21 mouse cellular contexts compared by ENCODE assay signal in the genomic region with DNA sequence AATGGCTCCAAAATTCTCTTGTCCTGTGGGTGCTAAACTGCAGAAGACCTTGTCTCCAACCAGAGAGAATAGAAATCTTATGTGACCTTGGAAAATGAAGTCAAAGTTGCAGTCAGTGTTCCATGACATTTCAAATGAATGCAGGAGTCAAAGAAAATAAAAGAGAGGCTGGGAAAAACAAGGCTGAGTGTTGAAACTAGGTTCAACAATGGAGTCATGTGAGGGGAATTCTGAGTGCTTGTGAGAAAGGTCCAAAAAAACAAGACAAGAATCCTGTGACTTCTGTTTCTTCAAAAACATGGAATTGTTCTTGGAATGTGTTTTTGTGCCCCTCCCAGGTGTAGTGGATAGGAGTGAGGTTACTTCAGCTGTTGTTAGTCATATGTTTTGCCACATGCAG. TPM values are rescaled to one million over a fixed set of nuclear protein-coding genes. Genes with fewer than 3 reads are reported as not detected.
DNase-seq lines count a peak whose midpoint lies in the region; ATAC-seq and TF ChIP-seq lines count a peak whose summit lies in the region.
"Had no signal": no experiment of that assay in that cellular context is flagged by ENCODE, and none has a peak within 500 bp of the region (broad histone marks: within the 10 kb centered on the region; RNA-seq: fewer than 3 reads in every experiment).

No protein-coding gene starts in this region.

- TF ChIP-seq EP300 in lung, postnatal 0 days (IDR thresholded peaks at IDR 0.05), result peak; percentile 41; the same call in 1 of the 2 replicates

- H3K4me3 ChIP-seq in kidney, adult 2 months (ENCODE audit: insufficient read depth, low read depth, low read length), result no peak overlapping the region
- H3K4me3 ChIP-seq in kidney, embryonic 16.5 days (ENCODE audit: low read length), result no peak overlapping the region
- no peak overlapping the region for H3K4me3 ChIP-seq in lung, postnatal 0 days (ENCODE audit: low read depth, low read length)
- H3K4me3 ChIP-seq: embryonic facial prominence, embryonic 10.5 days; embryonic facial prominence, embryonic 12.5 days; forebrain, embryonic 10.5 days; forebrain, embryonic 12.5 days had no signal

- peak; percentile 18 for DNase-seq in kidney, adult 2 months
- peak; percentile 16 for DNase-seq in lung, postnatal 0 days (ENCODE audit: low spot score)
- no peak for DNase-seq in lung, postnatal 36 days
- DNase-seq in fibroblast of lung, adult 2 months (ENCODE audit: low read depth), result peak; percentile 21
- no peak for DNase-seq in right cerebral cortex, postnatal 4 days
- DNase-seq: adrenal gland, postnatal 10 days; adrenal gland, postnatal 25 days; cerebellum, adult 11-12 months; cerebellum, adult 2 months; cerebellum, adult 9-10 months; cerebellum, postnatal 10 days; cerebellum, postnatal 25 days had no signal

- peak overlapping the region; percentile 16; the same call in 1 of the 2 replicates for H3K27ac ChIP-seq in kidney, adult 2 months (ENCODE audit: insufficient read depth, low read depth, low read length)
- H3K27ac ChIP-seq in kidney, embryonic 16.5 days (ENCODE audit: low read length), result no peak overlapping the region
- H3K27ac ChIP-seq in lung, postnatal 0 days (ENCODE audit: low read length), result no peak overlapping the region
- H3K27ac ChIP-seq: embryonic facial prominence, embryonic 10.5 days; embryonic facial prominence, embryonic 12.5 days; forebrain, embryonic 10.5 days; forebrain, embryonic 12.5 days had no signal

- H3K9ac ChIP-seq in kidney, embryonic 16.5 days (replicated peaks; ENCODE audit: low read length), result no peak overlapping the region
- H3K9ac ChIP-seq in lung, postnatal 0 days (replicated peaks; ENCODE audit: low read depth), result no peak overlapping the region
- H3K9ac ChIP-seq: embryonic facial prominence, embryonic 12.5 days; forebrain, embryonic 12.5 days had no signal

- no peaks in the 10 kb centered on the region; the same call in 1 of the 2 replicates for H3K4me1 ChIP-seq in kidney, adult 2 months (ENCODE audit: control insufficient read depth, insufficient read depth, low read length)
- no peaks in the 10 kb centered on the region for H3K4me1 ChIP-seq in kidney, embryonic 16.5 days (ENCODE audit: insufficient read depth, low read length)
- H3K4me1 ChIP-seq in lung, postnatal 0 days (ENCODE audit: insufficient read depth, low read depth, low read length), result no peaks in the 10 kb centered on the region
- H3K4me1 ChIP-seq: embryonic facial prominence, embryonic 10.5 days; embryonic facial prominence, embryonic 12.5 days; forebrain, embryonic 12.5 days had no signal

- H3K36me3 ChIP-seq in kidney, adult 2 months (ENCODE audit: control insufficient read depth, insufficient read depth, low read length), result no peaks in the 10 kb centered on the region
- H3K36me3 ChIP-seq in kidney, embryonic 16.5 days (ENCODE audit: insufficient read depth, low read length), result no peaks in the 10 kb centered on the region
- no peaks in the 10 kb centered on the region for H3K36me3 ChIP-seq in lung, postnatal 0 days (ENCODE audit: insufficient read depth, low read length)
- H3K36me3 ChIP-seq: embryonic facial prominence, embryonic 10.5 days; embryonic facial prominence, embryonic 12.5 days; forebrain, embryonic 10.5 days; forebrain, embryonic 12.5 days had no signal

- no peaks in the 10 kb centered on the region for H3K9me3 ChIP-seq in kidney, embryonic 16.5 days (ENCODE audit: low read length)
- H3K9me3 ChIP-seq in lung, postnatal 0 days (ENCODE audit: low read length), result no peaks in the 10 kb centered on the region
- H3K9me3 ChIP-seq: embryonic facial prominence, embryonic 10.5 days; embryonic facial prominence, embryonic 12.5 days; forebrain, embryonic 10.5 days; forebrain, embryonic 12.5 days had no signal

- ATAC-seq in kidney, embryonic 16.5 days (ENCODE audit: low FRiP score, low TSS enrichment), result no peak
- ATAC-seq in lung, postnatal 0 days, result peak; percentile 41; the same call in 1 of the 2 replicates
- ATAC-seq: activated CD4-positive, CD25-positive, alpha-beta regulatory T cell, adult 4 months; forebrain, embryonic 14.5 days; forebrain, embryonic 16.5 days had no signal

- no peak for TF ChIP-seq POLR2A in kidney, adult 2 months (IDR thresholded peaks at IDR 0.05; ENCODE audit: low read depth, low read length)

- H3K4me2 ChIP-seq in kidney, embryonic 16.5 days (replicated peaks; ENCODE audit: low read depth, low read length), result no peak overlapping the region
- no peak overlapping the region for H3K4me2 ChIP-seq in lung, postnatal 0 days (replicated peaks; ENCODE audit: low read depth, low read length)
- H3K4me2 ChIP-seq: embryonic facial prominence, embryonic 12.5 days; forebrain, embryonic 12.5 days had no signal

- TF ChIP-seq CTCF in kidney, adult 2 months (conservative IDR thresholded peaks at IDR 0.05; ENCODE audit: insufficient read depth, insufficient read length, low read depth, low read length), result no peak
- no peak for TF ChIP-seq CTCF in lung, postnatal 0 days (IDR thresholded peaks at IDR 0.05)

- no peaks in the 10 kb centered on the region for H3K27me3 ChIP-seq in kidney, adult 2 months (replicated peaks; ENCODE audit: control insufficient read depth, insufficient read depth, low read length)
- peaks cover 15% of the 10 kb centered on the region; the same call in 1 of the 2 replicates for H3K27me3 ChIP-seq in kidney, embryonic 16.5 days (ENCODE audit: insufficient read depth, low read length)
- H3K27me3 ChIP-seq in lung, postnatal 0 days (replicated peaks; ENCODE audit: insufficient read depth, low read length), result no peaks in the 10 kb centered on the region

RNA-seq across cellular contexts. Expression of gene Shroom2, which starts 34.0 kb away (rescaled TPM):
- polyA plus RNA-seq in kidney, adult 2 months (2012; rRNA removed), result 6.0 TPM in 2 replicates
- 6.4 and 6.6 TPM in 2 replicates for polyA plus RNA-seq in kidney, embryonic 16.5 days (2015; fragmentation: Nextera tagmentation; extraction: Ambion mirVana)
- 5.0 and 5.8 TPM in 2 replicates for polyA plus RNA-seq in lung, postnatal 0 days (2015; fragmentation: Nextera tagmentation; extraction: Ambion mirVana)
- polyA plus RNA-seq: activated CD4-positive, CD25-positive, alpha-beta regulatory T cell, adult 4 months had no signal

RNA-seq across cellular contexts. Expression of gene Gpr143, which starts 46.4 kb away (rescaled TPM):
- 0.58 and 0.65 TPM in 2 replicates for polyA plus RNA-seq in kidney, adult 2 months (2012; rRNA removed)
- polyA plus RNA-seq in kidney, embryonic 16.5 days (2015; fragmentation: Nextera tagmentation; extraction: Ambion mirVana), result 0.10 TPM in 2 replicates
- polyA plus RNA-seq in lung, postnatal 0 days (2015; fragmentation: Nextera tagmentation; extraction: Ambion mirVana), result 0.08 and 0.12 TPM in 2 replicates
- polyA plus RNA-seq: activated CD4-positive, CD25-positive, alpha-beta regulatory T cell, adult 4 months; C2C12; cerebellum, adult 2 months; forebrain, embryonic 16.5 days had no signal

Comparison
In these comparisons a context has a peak if more than half of its experiments do, and no peak if none do; other contexts are left out.
1. DNase-seq: peak in kidney, adult 2 months (single experiment), lung, postnatal 0 days (single experiment) and fibroblast of lung, adult 2 months (single experiment); none in lung, postnatal 36 days (single experiment) and right cerebral cortex, postnatal 4 days (single experiment).